Mouse (Mus musculus) MEL (cell line): ENCODE results near the gene Art2b. TPM values are rescaled to one million over a fixed set of nuclear protein-coding genes. Genes with fewer than 3 reads are reported as not detected.
"Not testable (repeated sequence)": the region's sequence is repeated elsewhere in the genome, so short reads cannot be mapped to it uniquely, and the experiment has no call there.

ENCODE experiments used
- DNase-seq: peaks from one replicate; pipeline ENCODE4 v3.0.0; 2011; ENCODE audit warnings: low read depth, low spot score
- H3K27ac ChIP-seq: 2 replicates; pipeline ENCODE4 v1.5.1; 2012; ENCODE audit warnings: low read depth, mild to moderate bottlenecking, control low read depth, low read length, moderate library complexity; ENCODE audit not compliant: control insufficient read depth
- H3K27me3 ChIP-seq, 2 experiments: fragments of 150-350 bp in 1 of 2; sonication (generic) in 1 of 2; 2 replicates each; pipeline ENCODE4 v1.6.1; 2012; ENCODE audit warnings: low read length in 2 of 2, mild to moderate bottlenecking in 2 of 2, improper control_type of control experiment in 1 of 2, moderate library complexity in 1 of 2; ENCODE audit not compliant: insufficient read depth in 2 of 2, control insufficient read depth in 1 of 2
- H3K36me3 ChIP-seq, 2 experiments: 2 replicates each; pipeline ENCODE4 v1.6.1; 2012 to 2014; ENCODE audit warnings: low read length in 2 of 2, improper control_type of control experiment in 1 of 2, inconsistent platforms in 1 of 2, mild to moderate bottlenecking in 1 of 2; ENCODE audit not compliant: insufficient read depth in 2 of 2, control insufficient read depth in 1 of 2
- H3K4me1 ChIP-seq, 2 experiments: fragments of 150-350 bp in 1 of 2; sonication (generic) in 1 of 2; 2 replicates each; pipeline ENCODE4 v1.6.1; 2012; ENCODE audit warnings: low read length in 2 of 2, improper control_type of control experiment in 1 of 2, mild to moderate bottlenecking in 1 of 2; ENCODE audit not compliant: insufficient read depth in 2 of 2, control insufficient read depth in 1 of 2
- H3K4me3 ChIP-seq, 2 experiments: fragments of 150-350 bp in 1 of 2; sonication (generic) in 1 of 2; 2 replicates each; pipeline ENCODE4 v1.5.1; 2012; ENCODE audit warnings: low read depth in 2 of 2, low read length in 2 of 2, mild to moderate bottlenecking in 2 of 2, moderate library complexity in 2 of 2, control low read depth in 1 of 2, improper control_type of control experiment in 1 of 2; ENCODE audit not compliant: control insufficient read depth in 1 of 2, insufficient read depth in 1 of 2
- H3K79me2 ChIP-seq: 2 replicates; pipeline ENCODE4 v1.6.1; 2012; ENCODE audit warnings: mild to moderate bottlenecking, low read length, moderate library complexity; ENCODE audit not compliant: control insufficient read depth, poor library complexity, insufficient read depth
- H3K9ac ChIP-seq: 2 replicates; pipeline ENCODE4 v1.6.1; 2012; ENCODE audit warnings: low read depth, mild to moderate bottlenecking, control low read depth, low read length, moderate library complexity; ENCODE audit not compliant: control insufficient read depth, poor library complexity, severe bottlenecking
- H3K9me3 ChIP-seq: fragments of 150-350 bp; sonication (generic); replicated peaks from 2 replicates; pipeline ENCODE4 v1.6.1; 2012; ENCODE audit warnings: mild to moderate bottlenecking, low read length, improper control_type of control experiment, moderate library complexity; ENCODE audit not compliant: insufficient read depth
- BHLHE40 ChIP-seq: IDR thresholded peaks from 2 replicates; pipeline ENCODE4 v1.6.1; 2012; ENCODE audit warnings: low read depth, mild to moderate bottlenecking, inconsistent platforms, low read length, improper control_type of control experiment, borderline replicate concordance
- CHD2 ChIP-seq: IDR thresholded peaks from 2 replicates; pipeline ENCODE4 v1.6.1; 2011; ENCODE audit warnings: low read length, improper control_type of control experiment
- CTCF ChIP-seq, 3 experiments: IDR thresholded peaks in 2 of 3; conservative IDR thresholded peaks in 1 of 3; 2 replicates each; pipeline ENCODE4 v1.5.1; 2011 to 2012; ENCODE audit warnings: low read length in 3 of 3, low read depth in 2 of 3, mild to moderate bottlenecking in 2 of 3, improper control_type of control experiment in 1 of 3, inconsistent platforms in 1 of 3, mixed read lengths in 1 of 3, moderate library complexity in 1 of 3; ENCODE audit not compliant: control insufficient read depth in 1 of 3, insufficient read depth in 1 of 3, poor library complexity in 1 of 3, severe bottlenecking in 1 of 3
- E2F4 ChIP-seq: IDR thresholded peaks from 2 replicates; pipeline ENCODE4 v1.6.1; 2011; ENCODE audit warnings: low read depth, low read length, improper control_type of control experiment, borderline replicate concordance
- GATA1 ChIP-seq: IDR thresholded peaks from 2 replicates; pipeline ENCODE4 v1.6.1; 2011; ENCODE audit warnings: low read depth, low read length, improper control_type of control experiment
- JUND ChIP-seq: IDR thresholded peaks from 2 replicates; pipeline ENCODE4 v1.6.1; 2011; ENCODE audit warnings: low read depth, mild to moderate bottlenecking, improper control_type of control experiment, low read length
- MAFK ChIP-seq: IDR thresholded peaks from 2 replicates; pipeline ENCODE4 v1.6.1; 2011; ENCODE audit warnings: low read depth, mild to moderate bottlenecking, low read length, improper control_type of control experiment, borderline replicate concordance
- MAX ChIP-seq: IDR thresholded peaks from 2 replicates; pipeline ENCODE4 v1.6.1; 2011; ENCODE audit warnings: low read length, improper control_type of control experiment
- MEF2A ChIP-seq: IDR thresholded peaks from 2 replicates; pipeline ENCODE4 v1.6.1; 2014; ENCODE audit warnings: low read depth, mild to moderate bottlenecking, inconsistent platforms, low read length, improper control_type of control experiment; ENCODE audit not compliant: poor library complexity, insufficient replicate concordance, severe bottlenecking; ENCODE audit errors: extremely low read depth
- NRF1 ChIP-seq: IDR thresholded peaks from 2 replicates; pipeline ENCODE4 v1.6.1; 2014; ENCODE audit warnings: low read depth, mild to moderate bottlenecking, inconsistent platforms, low read length, improper control_type of control experiment, moderate library complexity; ENCODE audit not compliant: poor library complexity, insufficient read depth, severe bottlenecking
- POLR2A ChIP-seq, 2 experiments: IDR thresholded peaks; 2 replicates each; pipeline ENCODE4 v1.6.1; 2011 to 2012; ENCODE audit warnings: low read length in 2 of 2, mild to moderate bottlenecking in 2 of 2, control low read depth in 1 of 2, improper control_type of control experiment in 1 of 2, low read depth in 1 of 2, moderate library complexity in 1 of 2; ENCODE audit not compliant: control insufficient read depth in 1 of 2, insufficient read depth in 1 of 2, poor library complexity in 1 of 2
- POLR2AphosphoS2 ChIP-seq: IDR thresholded peaks from 2 replicates; pipeline ENCODE4 v1.6.1; 2011; ENCODE audit warnings: low read length, improper control_type of control experiment
- POLR2AphosphoS5 ChIP-seq: IDR thresholded peaks from 2 replicates; pipeline ENCODE4 v1.6.1; 2012; ENCODE audit warnings: low read depth, borderline replicate concordance, mild to moderate bottlenecking, inconsistent platforms, low read length, moderate library complexity, mixed read lengths
- RAD21 ChIP-seq: IDR thresholded peaks from 2 replicates; pipeline ENCODE4 v1.6.1; 2011; ENCODE audit warnings: mild to moderate bottlenecking, low read depth, low read length, improper control_type of control experiment
- RCOR1 ChIP-seq: IDR thresholded peaks from 2 replicates; pipeline ENCODE4 v1.6.1; 2012; ENCODE audit warnings: low read depth, mild to moderate bottlenecking, inconsistent platforms, low read length, improper control_type of control experiment
- SIN3A ChIP-seq: IDR thresholded peaks from 2 replicates; pipeline ENCODE4 v1.6.1; 2012; ENCODE audit warnings: low read length, improper control_type of control experiment, inconsistent platforms
- SMC3 ChIP-seq: IDR thresholded peaks from 2 replicates; pipeline ENCODE4 v1.6.1; 2011; ENCODE audit warnings: low read depth, low read length, improper control_type of control experiment
- TBP ChIP-seq: IDR thresholded peaks from 2 replicates; pipeline ENCODE4 v1.8.0; 2011; ENCODE audit warnings: low read depth, low read length, improper control_type of control experiment
- TCF12 ChIP-seq: IDR thresholded peaks from 2 replicates; pipeline ENCODE4 v1.6.1; 2014; ENCODE audit warnings: low read depth, mild to moderate bottlenecking, inconsistent platforms, low read length, improper control_type of control experiment, moderate library complexity
- USF1 ChIP-seq: IDR thresholded peaks from 2 replicates; pipeline ENCODE4 v1.6.1; 2014; ENCODE audit warnings: low read depth, mild to moderate bottlenecking, inconsistent platforms, low read length, improper control_type of control experiment, moderate library complexity
- USF2 ChIP-seq, 2 experiments: IDR thresholded peaks; 2 replicates each; pipeline ENCODE4 v1.6.1; 2011 to 2012; ENCODE audit warnings: improper control_type of control experiment in 2 of 2, low read length in 2 of 2, borderline replicate concordance in 1 of 2, inconsistent platforms in 1 of 2, low read depth in 1 of 2, mild to moderate bottlenecking in 1 of 2; ENCODE audit not compliant: insufficient read depth in 1 of 2
- ZC3H11A ChIP-seq: IDR thresholded peaks from 2 replicates; pipeline ENCODE4 v1.6.1; 2012; ENCODE audit warnings: low read depth, mild to moderate bottlenecking, inconsistent platforms, low read length, improper control_type of control experiment
- ZMIZ1 ChIP-seq: IDR thresholded peaks from 2 replicates; pipeline ENCODE4 v1.6.1; 2012; ENCODE audit warnings: low read depth, mild to moderate bottlenecking, inconsistent platforms, low read length, improper control_type of control experiment, moderate library complexity
- polyA plus RNA-seq, 2 experiments: library from polyadenylated mRNA; stranded (reverse) in 1 of 2; unstranded in 1 of 2; fragments of >175 nt in 1 of 2; fragments of >200 nt in 1 of 2; gene quantifications; 2 replicates each; pipeline versions ENCODE4 v1.2.1 to v1.2.4; 2012; ENCODE audit warnings: low replicate concordance in 2 of 2, low read depth in 1 of 2; ENCODE audit not compliant: insufficient read length in 2 of 2, insufficient read depth in 1 of 2, missing spikeins in 1 of 2
- total RNA-seq: library from RNA; depleted of rRNA; stranded (reverse); fragments of 300-350 nt; gene quantifications from 2 replicates; pipeline ENCODE4 v1.2.3, GENCODE M21; 2012

Gene Art2b
- total and polyA plus RNA-seq, 3 experiments, result not detected

- H3K36me3 ChIP-seq, result no peaks in the 10 kb centered on the region
- H3K4me1 ChIP-seq, result peaks cover 0 to 2% of the 10 kb centered on the region in 2 experiments; a peak in 1 of 4 replicates
- no peak overlapping the region for H3K4me3 ChIP-seq
- no peaks in the 10 kb centered on the region for H3K79me2 ChIP-seq
- no peaks in the 10 kb centered on the region for H3K9me3 ChIP-seq
- no peak overlapping the region for H3K27ac ChIP-seq
- no peak for DNase-seq
- H3K9ac ChIP-seq, result no peak overlapping the region
- peaks cover 2 to 4% of the 10 kb centered on the region in 2 experiments; a peak in 3 of 4 replicates for H3K27me3 ChIP-seq
- no peak for TF ChIP-seq SMC3
- no peak for TF ChIP-seq BHLHE40
- no peak for TF ChIP-seq CHD2
- no peak for TF ChIP-seq CTCF (IDR thresholded peaks at IDR 0.05 in 2 of 3, conservative IDR thresholded peaks at IDR 0.05 in 1 of 3; ENCODE audit: control insufficient read depth in 1 of 3, insufficient read depth in 1 of 3, low read depth in 2 of 3, low read length in 3 of 3, poor library complexity in 1 of 3, severe bottlenecking in 1 of 3)
- TF ChIP-seq NRF1, result no peak
- no peak for TF ChIP-seq POLR2A (IDR thresholded peaks at IDR 0.05; ENCODE audit: control insufficient read depth in 1 of 2, insufficient read depth in 1 of 2, low read depth in 1 of 2, low read length in 2 of 2, poor library complexity in 1 of 2)
- TF ChIP-seq, all 39 proteins: peak for 0
Measured at GRCm38 (mm10) chr7:101624283-101624682, 38.9 kb upstream of the Art2b start.

- peak; percentile 64 for DNase-seq
Measured at GRCm38 (mm10) chr7:101621861-101622260, 36.5 kb upstream of the Art2b start.

GRCm38 (mm10) chr7:101620373-101620772 is 35.0 kb upstream of the Art2b start:
- H3K9ac ChIP-seq, result no peak overlapping the region
- TF ChIP-seq TBP, result no peak
- no peak for TF ChIP-seq TCF12
- no peak for TF ChIP-seq POLR2AphosphoS2
- no peak for TF ChIP-seq NRF1
- no peak for TF ChIP-seq MAX
- no peak for TF ChIP-seq SIN3A
- no peak for TF ChIP-seq E2F4
- TF ChIP-seq RAD21, result peak; percentile 68
- no peak for TF ChIP-seq JUND
- peak; percentile 53 for TF ChIP-seq ZC3H11A
- TF ChIP-seq USF1, result no peak
- no peak for TF ChIP-seq MEF2A
- no peak for TF ChIP-seq BHLHE40
- peak; percentile 70 for TF ChIP-seq SMC3
- no peak for TF ChIP-seq ZMIZ1
- peak; percentile 30; the same call in 1 of the 2 replicates for TF ChIP-seq RCOR1
- 0 out of 2 replicates have a peak, but pooled peaks have one; percentile 43 for TF ChIP-seq GATA1
- TF ChIP-seq USF2 (IDR thresholded peaks at IDR 0.05; ENCODE audit: borderline replicate concordance in 1 of 2, insufficient read depth in 1 of 2, low read depth in 1 of 2, low read length in 2 of 2), result no peak
- no peak for TF ChIP-seq POLR2AphosphoS5
- TF ChIP-seq CTCF (IDR thresholded peaks at IDR 0.05 in 2 of 3, conservative IDR thresholded peaks at IDR 0.05 in 1 of 3; ENCODE audit: control insufficient read depth in 1 of 3, insufficient read depth in 1 of 3, low read depth in 2 of 3, low read length in 3 of 3, poor library complexity in 1 of 3, severe bottlenecking in 1 of 3), result peak; percentile 77 to 84 (median 79)
- TF ChIP-seq, all 39 proteins: peak for 6
- Histone ChIP-seq H3K4me1 (peaks cover 0 to 2% of the 10 kb centered on the region in 2 experiments; a peak in 1 of 4 replicates), H3K27ac (no peak overlapping the region), H3K79me2 (no peaks in the 10 kb centered on the region), H3K27me3 (peaks cover 0 to 3% of the 10 kb centered on the region in 2 experiments), H3K4me3 (no peak overlapping the region), H3K36me3 (no peaks in the 10 kb centered on the region), H3K9me3 (no peaks in the 10 kb centered on the region)
- DNase-seq, result peak; percentile 54

More at GRCm38 (mm10) chr7:101621861-101622260, 36.5 kb upstream of the Art2b start:
- not testable (repeated sequence) for H3K9me3 ChIP-seq, H3K27me3 ChIP-seq, H3K79me2 ChIP-seq, H3K9ac ChIP-seq, H3K4me1 ChIP-seq, H3K36me3 ChIP-seq, H3K4me3 ChIP-seq, H3K27ac ChIP-seq
- TF ChIP-seq TBP (peak; percentile 96), MAFK (0 out of 2 replicates have a peak, but pooled peaks have one; percentile 23)
